Mouse (Mus musculus) retina, postnatal 7 days (tissue): ENCODE results near the gene Fut7.
A peak's percentile ranks its signal among the peaks of the same experiment; 100 is the strongest.
"Not testable (repeated sequence)": the region's sequence is repeated elsewhere in the genome, so short reads cannot be mapped to it uniquely, and the experiment has no call there.

Experiments
- DNase-seq: peaks from one replicate; pipeline ENCODE4 v3.0.0-alpha.2; 2012; ENCODE audit warnings: low read depth, low spot score

Gene Fut7

DNA sequence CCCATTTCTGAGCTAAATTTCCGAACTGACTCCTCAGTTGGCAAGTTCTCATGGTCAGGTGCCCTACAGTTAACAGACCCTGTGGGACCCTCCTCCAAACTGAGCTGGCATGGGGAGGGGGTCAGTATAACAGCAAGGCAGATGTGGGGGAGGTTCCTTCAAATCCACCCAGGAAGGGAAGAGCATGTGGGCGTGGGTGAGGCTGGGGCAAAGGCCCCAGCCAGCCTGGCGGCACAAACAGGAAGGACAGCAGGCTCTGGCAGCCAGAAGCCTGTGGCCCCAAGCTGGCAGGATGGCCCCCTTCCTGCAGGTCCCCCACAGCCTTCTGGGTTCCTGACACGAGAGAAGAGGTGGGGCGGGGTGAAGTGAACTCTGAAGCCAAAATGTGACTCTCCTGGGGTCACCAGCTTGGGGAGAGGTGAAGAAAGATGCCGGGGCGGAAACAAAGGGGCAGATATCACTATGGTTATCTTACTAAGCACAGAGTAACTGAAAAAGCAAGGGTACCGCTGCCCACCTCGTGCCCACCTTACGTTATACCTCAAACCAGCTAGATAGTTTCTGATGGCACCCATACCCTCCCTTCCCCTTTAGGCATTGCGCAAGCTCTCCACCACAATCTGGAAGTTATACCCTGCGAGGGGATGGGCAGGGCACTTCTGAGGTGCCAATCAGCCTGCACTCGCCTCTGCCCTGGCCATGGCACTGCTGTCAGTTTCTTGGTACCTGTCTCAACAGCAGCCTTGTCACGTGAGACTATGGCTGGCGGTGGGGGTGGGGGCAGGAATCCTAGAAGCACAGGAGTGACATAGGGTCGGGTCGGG, at the start of gene Fut7:
Gene Fut7 (plus strand): TSS at position 681 of the 824 bp plus-strand sequence.
- DNase-seq = no peak

DNA sequence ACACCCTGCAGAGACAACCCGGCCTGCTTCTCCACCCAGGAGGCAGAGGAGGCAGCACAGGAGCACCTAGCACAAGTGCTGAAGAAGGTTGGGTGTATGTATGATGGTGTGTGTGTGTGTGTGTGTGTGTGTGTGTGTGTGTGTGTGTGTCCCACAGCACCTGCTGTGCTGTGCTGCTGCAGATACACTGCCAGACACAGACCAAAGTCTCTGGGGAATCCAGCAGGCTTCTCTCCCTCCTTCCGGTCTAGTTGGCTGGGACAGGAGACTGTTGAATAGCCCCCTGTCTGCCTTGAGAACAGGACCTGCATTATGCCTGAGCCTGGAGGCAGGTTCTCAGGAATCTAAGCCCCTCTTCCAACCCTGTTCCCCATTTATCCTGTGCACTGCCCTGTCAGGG, 49.6 kb upstream of the Fut7 start:
- no peak for DNase-seq

- no peak for DNase-seq
Observed at GRCm38 (mm10) chr2:25376589-25376988, 46.5 kb upstream of the Fut7 start.

- no peak for DNase-seq
Observed at GRCm38 (mm10) chr2:25384492-25384891, 38.6 kb upstream of the Fut7 start.

DNA sequence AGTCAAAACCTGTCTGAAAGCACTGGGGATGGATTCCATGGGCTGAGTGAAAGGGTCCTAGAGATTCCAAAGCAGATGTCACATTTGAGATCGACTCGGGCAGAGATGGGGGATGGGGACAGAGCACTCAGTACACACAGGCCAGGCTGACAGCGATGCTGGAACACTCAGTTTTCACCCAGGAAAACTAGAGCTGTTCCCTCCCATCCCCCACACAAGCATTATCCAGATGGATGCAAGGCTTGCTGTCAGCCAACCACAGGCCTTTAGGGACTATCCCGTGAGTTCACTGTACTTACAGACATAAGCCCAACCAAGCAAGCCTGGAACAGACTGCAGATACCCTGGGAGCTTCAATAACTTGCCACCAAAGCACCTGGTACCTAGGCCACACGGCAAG, 31.8 kb upstream of the Fut7 start:
- DNase-seq = no peak

GRCm38 (mm10) chr2:25394281-25395221, 28.5 kb upstream of the Fut7 start:
- DNase-seq = no peak

DNA sequence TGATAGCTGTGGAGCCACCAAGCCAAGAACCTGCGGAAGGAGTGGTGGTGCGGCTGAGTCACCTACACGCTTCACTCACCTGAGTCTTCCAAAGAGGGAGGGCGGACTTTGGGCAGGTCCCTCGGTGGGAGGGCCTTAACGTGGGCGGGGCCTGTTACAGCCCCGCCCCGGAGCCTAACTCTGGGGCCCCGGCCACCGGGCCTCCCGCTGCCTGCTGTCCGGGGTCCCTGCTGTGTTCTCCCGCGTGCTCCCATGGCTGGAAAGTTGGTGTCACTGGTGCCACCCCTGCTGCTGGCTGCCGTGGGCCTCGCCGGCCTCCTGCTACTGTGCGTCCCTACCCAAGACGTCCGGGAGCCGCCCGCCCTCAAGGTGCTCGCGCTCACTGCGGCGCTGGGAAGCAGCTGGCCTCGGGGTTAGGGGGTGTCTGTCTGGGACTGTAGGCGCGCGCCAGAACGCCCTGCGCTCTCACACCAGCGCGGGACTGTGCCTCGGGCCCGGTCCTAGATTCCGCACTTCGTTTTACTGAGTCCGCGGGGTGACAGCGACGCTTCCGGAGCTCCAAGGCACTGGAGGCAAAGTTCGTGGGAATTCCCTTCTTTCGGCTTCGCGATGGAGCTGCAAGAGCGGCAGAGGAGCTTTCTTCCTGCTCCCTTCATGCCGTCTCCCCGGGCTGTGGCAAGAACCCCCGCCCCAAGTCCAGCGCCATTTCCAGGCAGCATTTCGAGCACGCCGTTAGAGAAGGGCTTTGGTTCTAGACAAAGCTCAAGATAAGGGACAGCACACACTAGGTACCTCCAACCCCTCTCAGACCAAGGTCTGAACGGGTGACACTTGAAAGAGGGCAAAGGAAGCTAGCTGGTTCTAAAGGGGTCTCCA, 27.1 kb upstream of the Fut7 start, which contains the start of gene Entpd2:
Gene Entpd2 (plus strand): TSS at position 154 of the 876 bp plus-strand sequence.
- no peak for DNase-seq

DNA sequence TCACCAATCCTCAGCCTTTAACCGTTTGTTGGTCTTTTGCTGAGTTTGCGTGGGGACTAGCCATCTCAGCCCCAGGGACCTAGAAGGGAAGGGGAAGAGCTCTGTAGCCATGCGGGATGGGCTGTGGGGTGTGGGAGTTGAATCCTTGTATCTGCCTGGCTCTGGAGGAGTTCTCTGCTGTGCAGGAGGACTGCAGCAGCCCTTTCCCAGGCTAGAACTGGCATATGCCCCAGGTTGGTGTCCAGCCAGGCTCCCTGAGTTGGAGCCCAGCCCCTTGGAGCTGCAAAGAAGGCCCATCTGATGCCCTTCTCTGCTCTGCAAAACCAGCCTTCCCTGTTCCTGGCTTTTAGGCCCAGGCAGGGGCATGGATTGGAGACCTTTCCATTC, 26.5 kb upstream of the Fut7 start:
- DNase-seq = no peak

- DNase-seq = no peak
Observed at GRCm38 (mm10) chr2:25397010-25397409, 26.1 kb upstream of the Fut7 start.

GRCm38 (mm10) chr2:25398065-25398464, 25.0 kb upstream of the Fut7 start:
- DNase-seq = no peak

GRCm38 (mm10) chr2:25399051-25399450, 24.0 kb upstream of the Fut7 start, which contains the start of gene Npdc1:
TSS of gene Npdc1 (plus strand) at chr2:25399351.
- no peak for DNase-seq

- no peak for DNase-seq
Observed at GRCm38 (mm10) chr2:25400291-25400690, 22.8 kb upstream of the Fut7 start.

DNA sequence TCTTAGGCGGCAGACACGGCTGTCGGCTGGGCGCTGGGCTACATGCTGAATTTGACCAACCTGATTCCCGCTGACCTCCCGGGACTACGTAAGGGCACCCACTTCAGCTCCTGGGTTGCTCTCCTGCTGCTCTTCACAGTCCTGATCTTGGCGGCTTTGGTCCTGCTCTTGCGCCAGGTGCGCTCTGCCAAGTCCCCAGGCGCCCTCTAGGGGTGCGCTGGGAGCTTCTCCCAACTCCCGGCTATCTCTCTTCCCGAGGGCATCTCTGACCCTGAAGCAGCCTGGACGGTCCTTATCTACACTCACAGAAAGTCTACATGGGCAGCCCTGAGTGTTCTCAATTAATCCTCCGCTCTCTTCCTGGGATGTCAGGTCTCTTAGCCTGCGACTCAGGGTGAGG, 22.3 kb upstream of the Fut7 start:
- DNase-seq = peak; percentile 38

DNA sequence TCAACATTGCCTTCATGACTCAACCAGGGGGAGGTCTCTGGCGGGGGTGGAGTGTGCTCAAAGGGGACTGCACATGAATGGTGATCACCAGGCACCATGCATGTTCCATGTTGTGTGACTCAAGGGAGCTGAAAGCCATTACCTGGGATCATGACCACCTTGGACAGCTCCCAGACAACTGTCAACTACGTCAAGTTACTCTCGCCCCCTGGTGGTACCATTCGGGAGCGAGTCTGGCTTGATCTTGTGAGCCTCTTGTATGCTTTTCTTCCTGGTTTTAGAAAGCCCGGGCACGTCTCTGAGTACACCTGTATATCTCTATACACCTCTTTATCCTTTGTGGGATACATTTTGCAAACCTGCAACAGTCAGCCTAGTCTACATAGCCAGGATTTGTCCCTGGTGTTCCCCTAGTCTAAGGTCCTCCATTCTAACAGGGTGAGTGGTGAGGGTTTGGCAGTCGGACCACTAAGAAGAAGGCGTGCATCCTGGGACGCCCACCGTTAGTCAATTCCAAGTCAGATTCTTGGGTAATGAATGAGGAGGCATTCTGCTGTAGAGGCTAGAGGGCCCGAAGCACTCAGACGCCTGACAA, 20.6 kb upstream of the Fut7 start:
- DNase-seq = peak; percentile 74

- peak; percentile 60 for DNase-seq
Observed at GRCm38 (mm10) chr2:25402972-25403601, 20.0 kb upstream of the Fut7 start.

GRCm38 (mm10) chr2:25403994-25404393, 19.1 kb upstream of the Fut7 start:
- no peak for DNase-seq

DNA sequence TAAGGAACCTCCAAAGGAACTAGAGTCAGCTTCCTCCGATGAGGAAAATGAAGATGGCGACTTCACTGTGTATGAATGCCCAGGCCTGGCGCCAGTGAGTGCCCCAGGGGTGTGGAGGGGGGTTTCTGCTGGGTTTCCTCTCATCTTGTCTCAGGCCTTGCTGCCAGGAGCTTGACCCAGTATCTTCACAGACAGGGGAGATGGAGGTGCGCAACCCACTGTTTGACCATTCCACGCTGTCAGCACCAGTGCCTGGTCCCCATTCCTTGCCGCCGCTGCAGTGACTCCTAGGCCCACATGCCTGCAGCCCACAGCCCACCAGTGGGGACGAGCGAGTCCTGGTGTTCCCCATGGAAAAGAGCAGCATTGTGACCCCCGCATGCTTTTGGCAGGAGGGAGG, 14.2 kb upstream of the Fut7 start:
- no peak for DNase-seq

- not testable (repeated sequence) for DNase-seq
Observed at GRCm38 (mm10) chr2:25413436-25413835, 9.6 kb upstream of the Fut7 start.

DNA sequence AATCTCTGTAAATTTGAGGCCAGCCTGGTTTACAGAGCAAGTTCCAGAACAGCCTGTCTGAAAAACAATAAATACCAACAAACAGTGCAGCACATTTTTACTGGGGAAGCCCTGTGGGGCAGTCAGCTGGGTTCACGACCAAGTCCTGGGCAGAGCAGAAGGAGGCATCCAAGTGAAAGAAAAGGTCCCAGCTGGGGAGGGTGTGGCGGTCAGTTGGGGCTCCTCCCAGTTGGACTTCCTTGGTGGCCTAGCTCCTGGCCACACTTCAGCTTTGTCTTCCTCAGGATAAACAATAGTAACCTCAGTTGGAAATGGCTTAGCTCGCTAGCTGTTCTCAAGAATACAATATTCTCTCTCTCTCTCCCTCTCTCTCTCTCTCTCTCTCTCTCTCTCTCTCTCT, 5.6 kb upstream of the Fut7 start:
- no peak for DNase-seq

GRCm38 (mm10) chr2:25421896-25422295, 1.2 kb upstream of the Fut7 start:
- DNase-seq = peak; percentile 66

DNA sequence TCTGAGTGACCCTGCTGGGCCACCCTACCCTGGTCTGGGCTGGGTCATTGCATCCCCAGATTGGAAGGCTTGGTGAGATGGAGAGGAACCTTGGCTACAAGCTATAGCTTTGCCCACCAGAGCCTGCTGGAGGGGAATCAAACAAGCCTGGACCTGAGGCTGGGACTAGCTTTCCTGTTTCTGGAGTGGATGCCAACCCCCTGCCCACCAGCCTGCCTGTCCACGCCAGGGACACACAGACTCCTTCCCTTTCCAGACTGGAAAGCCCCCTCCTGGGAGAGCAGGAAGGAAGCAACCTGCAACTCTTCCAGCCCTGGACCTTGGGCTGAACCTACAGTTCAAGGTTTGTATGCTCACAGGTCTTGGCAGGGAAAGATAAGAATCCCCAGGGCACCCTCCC, 559 bp downstream of the Fut7 start:
- DNase-seq = no peak
